Mouse (Mus musculus) liver, embryonic 11.5 days (tissue): ENCODE results near the gene Slc20a1. TPM values are rescaled to one million over a fixed set of nuclear protein-coding genes. Genes with fewer than 3 reads are reported as not detected.

Experiments
- ATAC-seq: fragments of 200-750 bp; cut with Nextera tagmentation; replicated peaks from 2 replicates; pipeline ENCODE4 v1.8.0; 2017; ENCODE audit warnings: moderate number of reproducible peaks, mild to moderate bottlenecking, moderate TSS enrichment, moderate library complexity; ENCODE audit not compliant: low FRiP score
- DNase-seq: peaks from one replicate; pipeline ENCODE4 v3.0.0-alpha.2; 2017; ENCODE audit warnings: low spot score
- H3K27ac ChIP-seq: fragments of 300-500 bp; sonication (generic); 2 replicates; pipeline ENCODE4 v1.5.1; 2014; ENCODE audit warnings: mild to moderate bottlenecking, low read depth, low read length, control low read depth
- H3K27me3 ChIP-seq: fragments of 300-500 bp; sonication (generic); replicated peaks from 2 replicates; pipeline ENCODE4 v1.6.1; 2014; ENCODE audit warnings: low read length, mixed read lengths; ENCODE audit not compliant: control insufficient read depth, insufficient read depth
- H3K36me3 ChIP-seq: fragments of 300-500 bp; sonication (generic); 2 replicates; pipeline ENCODE4 v1.6.1; 2014; ENCODE audit warnings: mild to moderate bottlenecking, low read length, moderate library complexity, mixed read lengths; ENCODE audit not compliant: control insufficient read depth, insufficient read depth
- H3K4me1 ChIP-seq: fragments of 300-500 bp; sonication (generic); replicated peaks from 2 replicates; pipeline ENCODE4 v1.6.1; 2014; ENCODE audit warnings: low read length, mixed read lengths; ENCODE audit not compliant: control insufficient read depth, insufficient read depth
- H3K4me2 ChIP-seq: fragments of 300-500 bp; sonication (generic); 2 replicates; pipeline ENCODE4 v1.6.1; 2014; ENCODE audit warnings: mild to moderate bottlenecking, control low read depth, moderate library complexity
- H3K4me3 ChIP-seq: fragments of 300-500 bp; sonication (generic); 2 replicates; pipeline ENCODE4 v1.5.1; 2014; ENCODE audit warnings: low read depth, low read length, control low read depth
- H3K9ac ChIP-seq: fragments of 300-500 bp; sonication (generic); 2 replicates; pipeline ENCODE4 v1.6.1; 2014; ENCODE audit warnings: low read depth, low read length, control low read depth
- H3K9me3 ChIP-seq: fragments of 300-500 bp; sonication (generic); 2 replicates; pipeline ENCODE4 v1.6.1; 2016; ENCODE audit warnings: low read length, inconsistent platforms, mixed read lengths; ENCODE audit not compliant: control insufficient read depth
- WGBS: fragments of 180-500 bp; shearing (Covaris S2); extraction: QIAGEN DNeasy Blood & Tissue Kit; methylation state at CpG from one replicate; pipeline ENCODE4 v1.1.7; 2014; 5-methylcytosine and 5-hydroxymethylcytosine counted together
- polyA plus RNA-seq: library from polyadenylated mRNA; unstranded; fragments of >200 nt; fragmentation: Nextera tagmentation; extraction: Ambion mirVana; gene quantifications from 2 replicates; pipeline ENCODE4 v1.2.1, GENCODE M21; 2014

Gene Slc20a1
- polyA plus RNA-seq = 69.5 and 71.8 TPM in 2 replicates

GRCm38 (mm10) chr2:129198436-129199327 is at the start of gene Slc20a1:
Gene Slc20a1 (plus strand): TSS chr2:129198764.
- Histone ChIP-seq H3K4me2 (peak within 1 kb of the TSS; percentile 90), H3K9me3 (no peaks in the 10 kb centered on the region), H3K36me3 (peaks cover 16% of the 10 kb centered on the region; the same call in 1 of the 2 replicates), H3K27me3 (no peaks in the 10 kb centered on the region), H3K4me1 (peaks cover 30% of the 10 kb centered on the region), H3K27ac (peak within 1 kb of the TSS; percentile 95), H3K9ac (peak within 1 kb of the TSS; percentile 100), H3K4me3 (peak within 1 kb of the TSS; percentile 95)
- WGBS = under 1% methylated on average over 93 of the region's 96 CpGs
- peak; percentile 99 for DNase-seq
- peak; percentile 99 for ATAC-seq

DNA sequence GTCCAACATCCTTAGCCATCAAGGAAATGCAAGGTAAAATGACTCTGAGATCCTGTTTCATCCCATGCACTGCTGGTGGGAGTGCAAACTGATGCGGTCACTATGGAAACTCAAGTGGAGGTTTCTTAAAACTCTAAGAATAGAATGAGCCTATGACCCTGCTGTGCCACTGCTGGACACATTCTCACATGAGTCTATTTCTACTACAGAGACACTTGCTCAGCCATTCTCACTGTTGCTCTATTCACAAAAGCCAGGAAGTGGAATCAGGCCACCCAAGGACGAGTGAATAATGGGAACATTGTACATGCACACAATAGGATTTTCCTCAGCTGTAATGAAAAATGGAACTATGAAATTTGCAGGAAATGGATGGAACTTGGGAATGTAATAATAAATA is 49.7 kb upstream of the Slc20a1 start:
- no peak overlapping the region for H3K4me2 ChIP-seq
- H3K27me3 ChIP-seq = no peaks in the 10 kb centered on the region
- H3K9ac ChIP-seq = no peak overlapping the region
- no peaks in the 10 kb centered on the region for H3K9me3 ChIP-seq
- ATAC-seq = no peak
- WGBS = 70% methylated on average over 2 of the region's 2 CpGs
- H3K4me1 ChIP-seq = no peaks in the 10 kb centered on the region
- no peaks in the 10 kb centered on the region for H3K36me3 ChIP-seq
- no peak overlapping the region for H3K4me3 ChIP-seq
- no peak overlapping the region for H3K27ac ChIP-seq
- no peak for DNase-seq

GRCm38 (mm10) chr2:129150386-129150785 is 48.2 kb upstream of the Slc20a1 start:
- WGBS = 80% methylated on average over 5 of the region's 5 CpGs
- H3K27ac ChIP-seq = no peak overlapping the region
- H3K27me3 ChIP-seq = no peaks in the 10 kb centered on the region
- no peak for DNase-seq
- no peak overlapping the region for H3K9ac ChIP-seq
- no peaks in the 10 kb centered on the region for H3K36me3 ChIP-seq
- H3K4me3 ChIP-seq = no peak overlapping the region
- H3K9me3 ChIP-seq = no peaks in the 10 kb centered on the region
- no peak for ATAC-seq
- H3K4me2 ChIP-seq = no peak overlapping the region
- H3K4me1 ChIP-seq = no peaks in the 10 kb centered on the region

DNA sequence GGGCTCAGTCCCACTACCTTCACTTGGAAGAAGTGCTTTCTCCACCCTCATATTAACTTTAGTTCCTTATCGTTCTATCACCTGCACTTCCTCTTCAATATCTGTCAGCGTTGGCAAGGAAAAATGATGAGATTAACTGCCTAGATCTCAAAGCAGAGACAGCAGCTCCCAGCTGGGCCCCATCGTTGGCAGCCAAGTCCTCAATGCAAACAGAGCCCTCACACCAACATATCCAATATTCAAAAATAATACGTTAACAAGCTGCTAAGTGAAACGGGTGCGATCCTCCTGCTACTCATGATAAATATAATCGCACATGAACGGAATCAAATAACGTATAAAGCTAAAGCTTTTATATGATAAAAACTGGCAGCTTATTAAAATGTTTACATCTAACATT is 47.5 kb upstream of the Slc20a1 start:
- Histone ChIP-seq H3K27ac (no peak overlapping the region), H3K27me3 (no peaks in the 10 kb centered on the region), H3K4me3 (no peak overlapping the region), H3K4me1 (no peaks in the 10 kb centered on the region), H3K9me3 (no peaks in the 10 kb centered on the region), H3K4me2 (no peak overlapping the region), H3K9ac (no peak overlapping the region), H3K36me3 (no peaks in the 10 kb centered on the region)
- WGBS = 76% methylated on average over 9 of the region's 9 CpGs
- DNase-seq (no peak), ATAC-seq (no peak)

GRCm38 (mm10) chr2:129152751-129153150 is 45.8 kb upstream of the Slc20a1 start:
- no peaks in the 10 kb centered on the region for H3K4me1 ChIP-seq
- no peaks in the 10 kb centered on the region for H3K9me3 ChIP-seq
- no peak overlapping the region for H3K9ac ChIP-seq
- DNase-seq (no peak), ATAC-seq (no peak)
- no peaks in the 10 kb centered on the region for H3K36me3 ChIP-seq
- no peaks in the 10 kb centered on the region for H3K27me3 ChIP-seq
- no peak overlapping the region for H3K27ac ChIP-seq
- 75% methylated on average over 1 of the region's 1 CpGs for WGBS
- no peak overlapping the region for H3K4me2 ChIP-seq
- no peak overlapping the region for H3K4me3 ChIP-seq

DNA sequence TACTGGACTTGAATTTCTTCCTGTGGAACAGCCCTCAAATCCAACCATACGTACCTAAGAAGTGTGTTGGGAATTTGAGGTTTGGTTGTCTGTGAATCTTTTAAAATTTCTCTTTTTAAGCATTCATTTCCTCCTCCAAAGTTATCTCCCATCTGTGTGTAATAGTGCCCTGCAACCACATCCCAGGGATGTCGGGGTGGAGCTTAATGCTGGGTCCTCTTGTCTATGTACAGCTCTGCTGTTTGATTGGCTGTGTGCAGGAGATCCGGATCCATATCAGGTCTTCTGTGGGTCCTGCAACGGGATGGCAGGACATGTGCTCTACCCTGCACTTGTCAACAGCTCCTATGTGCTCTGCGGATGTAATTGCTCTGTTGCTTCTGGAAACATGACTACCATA is 33.7 kb upstream of the Slc20a1 start:
- H3K4me3 ChIP-seq = no peak overlapping the region
- no peaks in the 10 kb centered on the region for H3K4me1 ChIP-seq
- H3K27me3 ChIP-seq = no peaks in the 10 kb centered on the region
- H3K9me3 ChIP-seq = no peaks in the 10 kb centered on the region
- no peaks in the 10 kb centered on the region for H3K36me3 ChIP-seq
- H3K4me2 ChIP-seq = no peak overlapping the region
- no peak overlapping the region for H3K9ac ChIP-seq
- no peak for DNase-seq
- ATAC-seq = no peak
- no peak overlapping the region for H3K27ac ChIP-seq
- 59% methylated on average over 5 of the region's 5 CpGs for WGBS

GRCm38 (mm10) chr2:129166466-129167463 is 31.8 kb upstream of the Slc20a1 start:
- no peak for DNase-seq
- ATAC-seq = no peak
- WGBS = 57% methylated on average over 10 of the region's 10 CpGs

DNA sequence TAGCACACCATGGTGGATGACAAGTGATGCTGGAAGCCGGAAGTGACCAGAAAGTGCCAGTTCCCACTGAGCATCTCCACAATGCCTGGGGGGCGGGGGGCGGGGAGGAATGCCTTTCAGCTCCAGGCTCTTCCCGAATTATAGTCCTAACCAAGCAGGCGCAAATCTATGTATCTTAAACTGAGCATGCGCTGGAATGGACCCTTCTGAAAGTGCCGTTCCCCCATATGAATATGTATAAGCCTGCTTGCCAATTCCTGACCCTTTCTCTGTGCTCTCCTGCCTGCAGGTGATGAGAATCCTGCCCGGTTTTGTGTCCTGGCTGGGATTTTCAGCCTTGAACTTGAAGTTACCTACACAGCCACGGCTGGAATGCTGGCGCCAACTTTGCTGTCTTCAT is 25.2 kb upstream of the Slc20a1 start:
- Histone ChIP-seq H3K9me3 (no peaks in the 10 kb centered on the region), H3K27ac (no peak overlapping the region), H3K36me3 (no peaks in the 10 kb centered on the region), H3K4me3 (no peak overlapping the region), H3K9ac (no peak overlapping the region), H3K4me1 (0 out of 2 replicates have a peak, but pooled peaks cover 5% of the 10 kb centered on the region), H3K4me2 (no peak overlapping the region), H3K27me3 (no peaks in the 10 kb centered on the region)
- no peak for ATAC-seq
- WGBS = 50% methylated on average over 10 of the region's 10 CpGs
- no peak for DNase-seq

More at GRCm38 (mm10) chr2:129166466-129167463, 31.8 kb upstream of the Slc20a1 start:
- Histone ChIP-seq H3K4me2 (no peak overlapping the region), H3K27me3 (no peaks in the 10 kb centered on the region), H3K4me1 (no peaks in the 10 kb centered on the region), H3K9me3 (no peaks in the 10 kb centered on the region), H3K9ac (no peak overlapping the region), H3K4me3 (no peak overlapping the region), H3K36me3 (no peaks in the 10 kb centered on the region), H3K27ac (no peak overlapping the region)
